Mouse (Mus musculus) heart, postnatal 25 days (tissue): ENCODE data around the gene Slc29a1. TPM values are rescaled to one million over a fixed set of nuclear protein-coding genes. Genes with fewer than 3 reads are reported as not detected.

ENCODE experiments used
- DNase-seq: peaks from one replicate; pipeline ENCODE4 v3.0.0; 2022; ENCODE audit warnings: low spot score
- intact Hi-C: fragments of 180-260 bp; cut with DNase I; formaldehyde crosslinking; loops from one replicate; pipeline ENCODE4 v1.15.1; 2025
- total RNA-seq, 2 experiments: library from RNA; stranded (reverse); gene quantifications; 2 replicates each; pipeline ENCODE4 v1.2.3; 2021

Gene Slc29a1
- total RNA-seq, 2 experiments from 2014 or later, result 77.9 to 78.4 TPM

GRCm38 (mm10) chr17:45557998-45558862 is 41.2 kb downstream of the Slc29a1 start:
- DNase-seq, result no peak
- intact Hi-C loops, result no loop called here

- intact Hi-C loops, result no loop called here
- no peak for DNase-seq
These were observed 42.1 kb downstream of the Slc29a1 start for GRCm38 (mm10) chr17:45557246-45557824.

GRCm38 (mm10) chr17:45556514-45557245 is 42.7 kb downstream of the Slc29a1 start:
- DNase-seq, result no peak
- intact Hi-C loops, result no loop called here

GRCm38 (mm10) chr17:45556107-45556489 is 43.3 kb downstream of the Slc29a1 start:
- DNase-seq, result no peak
- intact Hi-C loops, result no loop called here

GRCm38 (mm10) chr17:45555452-45556106 is 43.8 kb downstream of the Slc29a1 start, which contains the start of gene Nfkbie:
TSS of gene Nfkbie (plus strand) at chr17:45555703.
- DNase-seq, result peak; percentile 86
- intact Hi-C loops, result no loop called here

- intact Hi-C loops, result no loop called here
- DNase-seq, result no peak
These were observed 45.0 kb downstream of the Slc29a1 start for GRCm38 (mm10) chr17:45554420-45554819.

- intact Hi-C loops, result no loop called here
These were observed 46.3 kb downstream of the Slc29a1 start for GRCm38 (mm10) chr17:45553065-45553464.

GRCm38 (mm10) chr17:45551816-45552451 is 47.5 kb downstream of the Slc29a1 start:
- DNase-seq, result no peak
- intact Hi-C loops, result loop anchor here (1.0 kb wide), 2 partner anchors 36 to 74 kb away; no protein-coding TSS in a partner anchor

More at GRCm38 (mm10) chr17:45553065-45553464, 46.3 kb downstream of the Slc29a1 start:
- DNase-seq, result no peak

- DNase-seq, result no peak
- intact Hi-C loops, result no loop called here
These were observed 48.1 kb downstream of the Slc29a1 start for GRCm38 (mm10) chr17:45551249-45551796.

GRCm38 (mm10) chr17:45550253-45550652 is 49.2 kb downstream of the Slc29a1 start:
- DNase-seq, result no peak
- intact Hi-C loops, result no loop called here

- no peak for DNase-seq
- intact Hi-C loops, result no loop called here
These were observed 49.7 kb downstream of the Slc29a1 start, which contains the start of gene Tmem151b for GRCm38 (mm10) chr17:45549617-45550181. TSS of gene Tmem151b (minus strand) at chr17:45549677.

GRCm38 (mm10) chr17:45548541-45549512 is 50.6 kb downstream of the Slc29a1 start:
- DNase-seq, result no peak
- intact Hi-C loops, result no loop called here

- intact Hi-C loops, result no loop called here
- DNase-seq, result no peak
These were observed 51.8 kb downstream of the Slc29a1 start for GRCm38 (mm10) chr17:45547461-45548190.

- intact Hi-C loops, result no loop called here
- no peak for DNase-seq
These were observed 52.5 kb downstream of the Slc29a1 start for GRCm38 (mm10) chr17:45546941-45547340.

GRCm38 (mm10) chr17:45545278-45545961 is 54.0 kb downstream of the Slc29a1 start:
- DNase-seq, result no peak
- intact Hi-C loops, result no loop called here

GRCm38 (mm10) chr17:45544873-45545277 is 54.5 kb downstream of the Slc29a1 start:
- no peak for DNase-seq
- intact Hi-C loops, result no loop called here
